Mouse (Mus musculus): ENCODE data around the gene Agbl5.

DNA sequence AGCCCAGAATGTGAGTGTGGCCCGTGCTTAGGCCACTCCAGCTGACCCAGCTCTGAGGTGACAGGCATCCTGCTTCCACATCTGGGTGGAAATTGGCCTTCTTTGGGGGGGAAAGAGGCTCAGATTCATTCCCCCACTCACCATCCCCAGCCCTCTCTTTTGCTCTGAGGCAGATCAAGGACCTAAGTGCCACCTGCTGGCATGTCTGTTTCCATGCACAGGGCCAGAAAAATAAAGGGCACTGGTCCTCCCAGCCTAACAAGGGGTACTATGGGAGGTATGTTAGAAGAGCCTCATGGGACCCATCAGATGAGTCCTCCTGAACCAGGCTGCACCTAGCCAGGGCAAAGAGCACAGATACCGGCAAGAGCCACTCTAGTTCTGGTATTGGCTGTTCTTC, 32.4 kb upstream of the Agbl5 start:
- no peak for TF ChIP-seq POLR2A (IDR thresholded peaks at IDR 0.05; ENCODE audit: borderline replicate concordance, extremely low read depth, insufficient read depth, insufficient read length, poor library complexity, severe bottlenecking)
- TF ChIP-seq CTCF (IDR thresholded peaks at IDR 0.05; ENCODE audit: borderline replicate concordance, extremely low read depth, insufficient read depth, insufficient read length), result peak; percentile 21; the same call in 1 of the 2 replicates
